Mouse (Mus musculus) thymus, postnatal 25 days (tissue): Measurements from ENCODE around the gene Adam34.
"Not testable (repeated sequence)": the region's sequence is repeated elsewhere in the genome, so short reads cannot be mapped to it uniquely, and the experiment has no call there.

Experiments
- DNase-seq: peaks from one replicate; pipeline ENCODE4 v3.0.0; 2022

The Adam34 gene

DNA sequence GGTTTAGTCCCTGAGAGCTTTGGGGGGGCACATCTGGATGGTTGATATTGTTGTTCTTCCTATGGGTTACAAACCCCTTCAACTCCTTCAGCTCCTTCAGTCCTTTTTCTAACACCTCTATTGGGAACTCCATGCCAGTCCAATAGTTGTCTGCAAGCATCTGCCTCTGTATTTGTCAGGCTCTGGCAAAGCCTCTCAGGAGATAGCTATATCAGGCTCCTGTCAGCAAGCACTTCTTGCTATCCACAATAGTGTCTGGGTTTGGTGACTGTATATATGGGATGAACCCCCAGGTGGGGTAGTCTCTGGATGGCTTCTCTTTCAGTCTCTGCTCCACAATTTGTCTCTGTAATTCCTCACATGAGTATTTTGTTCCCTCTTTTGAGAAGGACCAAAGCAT lies at the start of gene Adam34:
Gene Adam34, minus strand, starts transcription at position 101 of the 400 bp plus-strand sequence.
- DNase-seq: no peak

DNA sequence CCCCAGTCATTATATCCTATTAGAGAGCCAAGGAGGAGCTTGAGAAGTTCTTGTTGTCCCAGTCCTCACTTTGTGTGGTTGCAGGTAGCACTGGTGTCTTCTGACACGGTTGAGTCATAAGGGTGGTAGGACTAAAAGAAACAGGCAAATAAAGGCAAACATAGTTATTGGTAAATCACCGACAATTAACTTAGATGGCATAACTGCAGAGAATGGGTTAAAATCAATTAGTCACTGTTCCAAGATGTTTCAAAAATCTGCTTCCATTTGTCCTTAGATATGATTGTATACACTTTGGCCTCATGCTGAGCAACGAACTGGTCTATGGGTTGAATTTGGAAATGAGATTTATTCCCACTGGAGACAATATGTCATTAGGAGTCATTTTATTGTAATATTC lies 82.7 kb downstream of the Adam34 start, which contains the start of gene Gm5346:
Gene Gm5346, minus strand, starts transcription at position 101 of the 400 bp plus-strand sequence.
- no peak for DNase-seq

GRCm38 (mm10) chr8:43616046-43616445 lies 93.8 kb downstream of the Adam34 start:
- no peak for DNase-seq

DNA sequence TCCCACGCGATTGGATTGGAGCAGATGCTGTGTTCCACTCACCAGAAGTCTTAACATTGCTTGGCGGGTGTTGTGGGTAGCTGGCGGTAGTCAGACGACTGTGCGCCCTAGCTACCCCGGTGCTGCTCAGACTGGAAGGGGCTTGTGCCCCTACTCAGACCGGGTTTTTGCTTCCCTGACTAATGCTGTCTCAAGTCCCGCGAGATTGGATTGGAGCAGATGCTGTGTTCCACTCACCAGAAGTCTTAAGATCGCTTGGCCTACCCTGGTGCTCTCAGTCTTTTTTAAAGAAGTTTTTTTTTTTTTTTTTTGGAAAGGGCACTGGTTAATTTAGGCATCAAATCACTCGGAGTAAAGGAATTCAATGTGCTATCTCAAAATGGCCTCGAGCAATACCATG lies 106.2 kb downstream of the Adam34 start:
- DNase-seq: not testable (repeated sequence)

DNA sequence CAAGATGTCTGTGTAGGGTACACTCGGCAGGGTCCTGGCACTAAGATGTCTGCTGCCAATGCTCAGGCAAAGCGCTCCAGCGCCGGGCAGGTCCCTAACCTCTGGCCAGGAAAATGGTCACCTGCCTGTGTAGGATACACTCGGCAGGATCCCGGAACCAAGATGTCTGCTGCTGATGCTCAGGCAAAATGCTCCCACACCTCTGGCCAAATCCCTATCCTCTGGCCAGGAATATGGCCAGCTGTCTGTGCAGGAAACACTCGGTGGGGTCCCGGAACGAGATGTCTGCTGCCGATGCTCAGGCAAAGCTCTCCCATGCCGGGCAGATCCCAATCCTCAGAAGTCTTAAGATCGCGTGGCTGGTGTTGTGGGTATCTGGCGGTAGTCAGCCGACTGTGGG lies 106.7 kb downstream of the Adam34 start:
- not testable (repeated sequence) for DNase-seq
